Mouse (Mus musculus) CH12.LX (cell line): ENCODE results near the gene Defb45. TPM values are rescaled to one million over a fixed set of nuclear protein-coding genes. Genes with fewer than 3 reads are reported as not detected.

Experiments used
- DNase-seq: peaks from one replicate; pipeline ENCODE4 v3.0.0-alpha.2; 2013; ENCODE audit errors: extremely low read depth
- H3K27ac ChIP-seq: 2 replicates; pipeline ENCODE4 v1.5.1; 2012; ENCODE audit warnings: low read depth, mild to moderate bottlenecking, control low read depth, moderate library complexity; ENCODE audit not compliant: insufficient read depth
- H3K27me3 ChIP-seq: replicated peaks from 2 replicates; pipeline ENCODE3; 2012; ENCODE audit warnings: inconsistent platforms
- H3K36me3 ChIP-seq, 2 experiments: replicated peaks in 1 of 2; 2 replicates each; pipeline versions ENCODE3 to v1.6.1; 2012; ENCODE audit warnings: inconsistent platforms in 1 of 2, low read length in 1 of 2, mild to moderate bottlenecking in 1 of 2, mixed read lengths in 1 of 2, moderate library complexity in 1 of 2; ENCODE audit not compliant: control insufficient read depth in 1 of 2, insufficient read depth in 1 of 2
- H3K4me1 ChIP-seq, 2 experiments: 2 replicates each; pipeline ENCODE4 v1.6.1; 2012; ENCODE audit warnings: inconsistent platforms in 1 of 2, moderate library complexity in 1 of 2; ENCODE audit not compliant: insufficient read depth in 2 of 2, control insufficient read depth in 1 of 2
- H3K4me2 ChIP-seq: 2 replicates; pipeline ENCODE4 v1.6.1; 2012; ENCODE audit warnings: low read depth, mild to moderate bottlenecking, control low read depth; ENCODE audit not compliant: poor library complexity, insufficient read depth, severe bottlenecking
- H3K4me3 ChIP-seq, 3 experiments: fragments of 150-350 bp in 1 of 3; sonication (generic) in 1 of 3; replicated peaks in 1 of 3; 2 replicates each; pipeline versions ENCODE3 to v1.5.1; 2011 to 2012; ENCODE audit warnings: low read depth in 2 of 3, low read length in 2 of 3, mild to moderate bottlenecking in 2 of 3, moderate library complexity in 2 of 3, control low read depth in 1 of 3, improper control_type of control experiment in 1 of 3, inconsistent platforms in 1 of 3, mixed read lengths in 1 of 3; ENCODE audit not compliant: poor library complexity in 1 of 3
- H3K79me2 ChIP-seq: replicated peaks from 2 replicates; pipeline ENCODE4 v1.6.1; 2012; ENCODE audit warnings: mild to moderate bottlenecking, moderate library complexity; ENCODE audit not compliant: control insufficient read depth, poor library complexity, insufficient read depth, severe bottlenecking; ENCODE audit errors: extremely low read depth
- H3K9ac ChIP-seq: 2 replicates; pipeline ENCODE4 v1.6.1; 2012; ENCODE audit warnings: low read depth, mild to moderate bottlenecking, control low read depth, moderate library complexity; ENCODE audit not compliant: insufficient read depth
- H3K9me3 ChIP-seq: replicated peaks from 2 replicates; pipeline ENCODE3; 2012; ENCODE audit warnings: low read length, inconsistent platforms, mixed read lengths
- BHLHE40 ChIP-seq: IDR thresholded peaks from 2 replicates; pipeline ENCODE4 v1.6.1; 2011; ENCODE audit warnings: mild to moderate bottlenecking, low read depth, low read length, improper control_type of control experiment
- CHD1 ChIP-seq: IDR thresholded peaks from 2 replicates; pipeline ENCODE4 v1.6.1; 2012; ENCODE audit warnings: low read depth, low read length, improper control_type of control experiment, inconsistent platforms
- CHD2 ChIP-seq: IDR thresholded peaks from 2 replicates; pipeline ENCODE4 v1.6.1; 2011; ENCODE audit warnings: low read length, improper control_type of control experiment
- CTCF ChIP-seq, 2 experiments: IDR thresholded peaks in 1 of 2; conservative IDR thresholded peaks in 1 of 2; 2 replicates each; pipeline ENCODE4 v1.5.1; 2011 to 2012; ENCODE audit warnings: low read depth in 2 of 2, low read length in 2 of 2, improper control_type of control experiment in 1 of 2, inconsistent platforms in 1 of 2, mild to moderate bottlenecking in 1 of 2, moderate library complexity in 1 of 2
- E2F4 ChIP-seq: IDR thresholded peaks from 2 replicates; pipeline ENCODE4 v1.6.1; 2011; ENCODE audit warnings: low read depth, low read length, improper control_type of control experiment; ENCODE audit not compliant: insufficient replicate concordance
- ELF1 ChIP-seq: IDR thresholded peaks from 2 replicates; pipeline ENCODE4 v1.6.1; 2014; ENCODE audit warnings: low read depth, mild to moderate bottlenecking, inconsistent platforms, low read length, improper control_type of control experiment
- EP300 ChIP-seq: IDR thresholded peaks from 2 replicates; pipeline ENCODE4 v1.6.1; 2011; ENCODE audit warnings: low read length, improper control_type of control experiment
- ETS1 ChIP-seq: conservative IDR thresholded peaks from 2 replicates; pipeline ENCODE4 v1.6.1; 2012; ENCODE audit warnings: low read depth, mild to moderate bottlenecking, inconsistent platforms, low read length, improper control_type of control experiment, moderate library complexity
- GABPA ChIP-seq: IDR thresholded peaks from 2 replicates; pipeline ENCODE4 v1.6.1; 2012; ENCODE audit warnings: low read depth, low read length, improper control_type of control experiment, inconsistent platforms; ENCODE audit not compliant: insufficient replicate concordance
- HCFC1 ChIP-seq: IDR thresholded peaks from 2 replicates; pipeline ENCODE4 v1.6.1; 2012; ENCODE audit warnings: low read depth, mild to moderate bottlenecking, inconsistent platforms, low read length, improper control_type of control experiment
- JUN ChIP-seq: IDR thresholded peaks from 2 replicates; pipeline ENCODE4 v1.6.1; 2011; ENCODE audit warnings: low read depth, mild to moderate bottlenecking, low read length, improper control_type of control experiment, moderate library complexity; ENCODE audit not compliant: insufficient read depth
- JUND ChIP-seq: conservative IDR thresholded peaks from 2 replicates; pipeline ENCODE4 v1.6.1; 2011; ENCODE audit warnings: low read depth, low read length, improper control_type of control experiment
- KAT2A ChIP-seq: IDR thresholded peaks from 2 replicates; pipeline ENCODE4 v1.6.1; 2012; ENCODE audit warnings: low read length, improper control_type of control experiment, inconsistent platforms; ENCODE audit not compliant: insufficient replicate concordance
- MAX ChIP-seq: IDR thresholded peaks from 2 replicates; pipeline ENCODE4 v1.6.1; 2011; ENCODE audit warnings: low read length, improper control_type of control experiment
- MAZ ChIP-seq: IDR thresholded peaks from 2 replicates; pipeline ENCODE4 v1.6.1; 2012; ENCODE audit warnings: low read depth, mild to moderate bottlenecking, inconsistent platforms, low read length, improper control_type of control experiment, moderate library complexity
- MEF2A ChIP-seq: IDR thresholded peaks from 2 replicates; pipeline ENCODE4 v1.6.1; 2014; ENCODE audit warnings: low read depth, mild to moderate bottlenecking, inconsistent platforms, low read length, improper control_type of control experiment, borderline replicate concordance
- MXI1 ChIP-seq: IDR thresholded peaks from 2 replicates; pipeline ENCODE4 v1.6.1; 2011; ENCODE audit warnings: mild to moderate bottlenecking, low read depth, low read length, improper control_type of control experiment
- MYC ChIP-seq: IDR thresholded peaks from 2 replicates; pipeline ENCODE4 v1.6.1; 2011; ENCODE audit warnings: low read depth, mild to moderate bottlenecking, improper control_type of control experiment, low read length
- NELFE ChIP-seq: IDR thresholded peaks from 2 replicates; pipeline ENCODE4 v1.6.1; 2011; ENCODE audit warnings: low read depth, low read length, improper control_type of control experiment
- NRF1 ChIP-seq: IDR thresholded peaks from 2 replicates; pipeline ENCODE4 v1.6.1; 2014; ENCODE audit warnings: low read depth, mild to moderate bottlenecking, inconsistent platforms, low read length, improper control_type of control experiment, moderate library complexity
- PAX5 ChIP-seq: IDR thresholded peaks from 2 replicates; pipeline ENCODE4 v1.6.1; 2012; ENCODE audit warnings: low read length, inconsistent platforms, mixed read lengths
- POLR2A ChIP-seq: IDR thresholded peaks from 2 replicates; pipeline ENCODE4 v1.6.1; 2011; ENCODE audit warnings: low read depth, mild to moderate bottlenecking, improper control_type of control experiment, low read length
- POLR2AphosphoS2 ChIP-seq: IDR thresholded peaks from 2 replicates; pipeline ENCODE4 v1.6.1; 2011; ENCODE audit warnings: low read depth, low read length, improper control_type of control experiment
- RAD21 ChIP-seq: IDR thresholded peaks from 2 replicates; pipeline ENCODE4 v1.6.1; 2011; ENCODE audit warnings: low read depth, mild to moderate bottlenecking, low read length, improper control_type of control experiment, moderate library complexity
- RCOR1 ChIP-seq: conservative IDR thresholded peaks from 2 replicates; pipeline ENCODE4 v1.6.1; 2012; ENCODE audit warnings: low read depth, mild to moderate bottlenecking, inconsistent platforms, low read length, improper control_type of control experiment
- SIN3A ChIP-seq: IDR thresholded peaks from 2 replicates; pipeline ENCODE4 v1.6.1; 2012; ENCODE audit warnings: low read length, improper control_type of control experiment, inconsistent platforms
- SMC3 ChIP-seq: IDR thresholded peaks from 2 replicates; pipeline ENCODE4 v1.6.1; 2011; ENCODE audit warnings: low read depth, low read length, improper control_type of control experiment
- TBP ChIP-seq: conservative IDR thresholded peaks from 2 replicates; pipeline ENCODE4 v1.6.1; 2011; ENCODE audit warnings: low read depth, low read length, improper control_type of control experiment
- TCF12 ChIP-seq: IDR thresholded peaks from 2 replicates; pipeline ENCODE4 v1.6.1; 2014; ENCODE audit warnings: low read depth, mild to moderate bottlenecking, inconsistent platforms, low read length, improper control_type of control experiment
- USF1 ChIP-seq: IDR thresholded peaks from 2 replicates; pipeline ENCODE4 v1.6.1; 2014; ENCODE audit warnings: low read depth, mild to moderate bottlenecking, inconsistent platforms, low read length, improper control_type of control experiment
- ZC3H11A ChIP-seq: IDR thresholded peaks from 2 replicates; pipeline ENCODE4 v1.6.1; 2012; ENCODE audit warnings: low read depth, mild to moderate bottlenecking, inconsistent platforms, low read length, improper control_type of control experiment
- ZKSCAN1 ChIP-seq: IDR thresholded peaks from 2 replicates; pipeline ENCODE4 v1.6.1; 2012; ENCODE audit warnings: low read depth, inconsistent platforms, low read length, improper control_type of control experiment, borderline replicate concordance
- ZMIZ1 ChIP-seq: IDR thresholded peaks from 2 replicates; pipeline ENCODE4 v1.6.1; 2012; ENCODE audit warnings: low read depth, mild to moderate bottlenecking, inconsistent platforms, low read length, improper control_type of control experiment
- ZNF384 ChIP-seq: IDR thresholded peaks from 2 replicates; pipeline ENCODE4 v1.6.1; 2012; ENCODE audit warnings: low read depth, low read length, improper control_type of control experiment, inconsistent platforms
- dilution Hi-C: fragments of 300-500 bp; cut with MboI; formaldehyde crosslinking; loops from 2 replicates; pipeline ENCODE4 v1.14.3; 2020; ENCODE audit warnings: low sequenced_read_pairs; ENCODE audit not compliant: extremely low pct_unique_long_range_greater_than_20kb, extremely low pct_ligation_motif_present
- in situ Hi-C: fragments of 300-500 bp; cut with MboI; formaldehyde crosslinking; loops from 3 replicates; pipeline ENCODE4 v1.14.3; 2019; ENCODE audit warnings: low sequenced_read_pairs, low pct_ligation_motif_present, low pct_unique_long_range_greater_than_20kb, mixed read lengths
- polyA plus RNA-seq: library from polyadenylated mRNA; unstranded; fragments of >175 nt; gene quantifications from 2 replicates; pipeline ENCODE4 v1.2.1, GENCODE M21; 2012; ENCODE audit warnings: low read depth; ENCODE audit not compliant: insufficient read length
- total RNA-seq, 2 experiments: library from RNA; depleted of rRNA; stranded (reverse); fragments of 300-350 nt in 1 of 2; fragments of >200 nt in 1 of 2; gene quantifications; 2 replicates each; pipeline ENCODE4 v1.2.3; 2012 to 2014

Gene Defb45
- total and polyA plus RNA-seq, 3 experiments = not detected

DNA sequence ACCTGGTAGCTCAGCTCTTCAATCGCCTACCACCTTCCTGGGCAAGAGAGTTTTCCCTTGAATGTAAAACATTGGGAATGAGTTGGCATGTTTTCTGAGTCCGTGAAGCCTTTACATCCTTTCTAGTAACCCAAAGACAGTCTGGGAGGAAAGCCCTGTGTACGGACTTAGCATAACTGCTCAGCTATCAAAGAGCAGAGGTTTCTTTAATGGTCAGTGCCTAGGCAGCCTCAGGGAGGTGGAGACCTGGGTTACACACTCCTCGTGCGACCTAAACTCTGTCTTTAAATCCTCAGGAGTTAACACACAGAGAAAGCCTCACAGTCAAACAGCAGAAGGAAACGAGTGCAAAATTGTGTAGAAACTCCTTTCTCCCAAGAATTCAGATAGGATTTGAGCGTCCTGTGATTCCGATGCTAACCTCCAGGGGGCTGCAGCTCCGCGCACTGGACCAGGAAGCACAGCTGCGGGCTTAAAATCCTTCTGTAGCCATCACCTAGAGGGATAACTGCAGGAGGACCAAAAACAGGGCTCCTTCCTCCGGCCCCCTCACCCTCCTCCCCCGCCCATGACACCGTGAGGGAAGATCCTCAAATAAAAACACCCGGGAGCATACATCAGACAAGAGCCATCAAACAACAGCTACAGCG is 45.3 kb downstream of the Defb45 start:
- no peak overlapping the region for H3K4me3 ChIP-seq
- in situ Hi-C loops = no loop called here
- TF ChIP-seq MAZ (0 out of 2 replicates have a peak, but pooled peaks have one; percentile 61), ZNF384 (no peak), MAX (no peak), KAT2A (no peak), SIN3A (peak; percentile 44; the same call in 1 of the 2 replicates), TBP (no peak), CHD1 (no peak), NELFE (peak; percentile 50; the same call in 1 of the 2 replicates), RAD21 (peak; percentile 68), HCFC1 (peak; percentile 25; the same call in 1 of the 2 replicates), RCOR1 (no peak), ELF1 (peak; percentile 84), ETS1 (no peak), TCF12 (peak; percentile 31; the same call in 1 of the 2 replicates), E2F4 (no peak), MXI1 (no peak), POLR2AphosphoS2 (no peak), MYC (no peak), PAX5 (no peak), BHLHE40 (no peak), CTCF (conservative IDR thresholded peaks at IDR 0.05 in 1 of 2, IDR thresholded peaks at IDR 0.05 in 1 of 2; ENCODE audit: low read depth in 2 of 2, low read length in 2 of 2) (peak; percentile 67 to 83), JUN (no peak), ZC3H11A (no peak), MEF2A (0 out of 2 replicates have a peak, but pooled peaks have one; percentile 9), GABPA (no peak), POLR2A (no peak), ZMIZ1 (peak; percentile 42; the same call in 1 of the 2 replicates), CHD2 (no peak), ZKSCAN1 (no peak), NRF1 (no peak), USF1 (no peak), SMC3 (peak; percentile 66), JUND (no peak), EP300 (no peak)

More for the DNA sequence above, 45.3 kb downstream of the Defb45 start:
- Histone ChIP-seq H3K9ac (peak overlapping the region; percentile 20; the same call in 1 of the 2 replicates), H3K27ac (no peak overlapping the region), H3K27me3 (peaks cover 8% of the 10 kb centered on the region), H3K79me2 (no peaks in the 10 kb centered on the region), H3K4me1 (peaks cover 0 to 19% of the 10 kb centered on the region in 2 experiments; a peak in 2 of 4 replicates), H3K36me3 (no peaks in the 10 kb centered on the region), H3K4me2 (peak overlapping the region; percentile 42; the same call in 1 of the 2 replicates), H3K9me3 (no peaks in the 10 kb centered on the region)
- dilution Hi-C loops = no loop called here
- peak; percentile 39 for DNase-seq
